Mouse (Mus musculus) ES-Bruce4 (cell line): ENCODE measurements around the gene Ntn1.

Experiments used
- CTCF ChIP-seq: IDR thresholded peaks from one replicate; pipeline ENCODE4 v1.8.1; 2011; ENCODE audit warnings: low read depth, low read length
- EP300 ChIP-seq: IDR thresholded peaks from 2 replicates; pipeline ENCODE4 v1.6.1; 2011; ENCODE audit warnings: low read depth, low read length; ENCODE audit not compliant: insufficient read depth
- POLR2A ChIP-seq: IDR thresholded peaks from one replicate; pipeline ENCODE4 v1.8.1; 2011; ENCODE audit warnings: low read length; ENCODE audit not compliant: insufficient read depth

DNA sequence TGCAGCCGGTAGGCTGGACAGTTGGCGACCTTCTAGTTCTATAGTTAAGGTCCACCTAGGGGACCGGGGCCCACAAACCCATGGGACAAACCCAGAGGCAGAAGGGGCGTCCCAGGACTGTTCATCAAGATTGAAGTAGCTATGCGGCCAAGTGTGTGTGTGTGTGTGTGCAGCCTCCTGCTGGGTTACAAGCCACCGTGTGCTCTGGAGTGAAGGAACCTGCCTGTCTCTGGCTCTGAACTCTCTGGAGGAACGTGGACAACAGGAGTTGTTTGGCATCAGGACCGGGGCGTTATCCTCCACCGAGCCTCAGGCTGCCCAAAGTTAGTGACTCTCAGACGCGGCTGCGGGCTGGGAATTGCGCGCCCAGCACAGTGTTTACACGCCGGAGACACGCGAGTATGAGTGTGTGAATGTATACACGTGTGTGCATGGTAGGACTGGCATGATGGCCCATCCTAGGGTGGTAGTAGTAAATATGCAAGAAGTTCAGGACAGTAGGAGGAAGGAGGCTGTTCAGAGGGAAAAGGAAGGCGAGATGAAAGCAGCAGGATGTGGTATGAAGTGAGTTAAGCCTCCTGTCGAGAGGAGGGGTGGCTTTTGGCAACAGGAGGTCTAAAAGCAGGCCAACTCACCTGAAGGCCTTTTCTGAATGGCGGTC, 31.9 kb upstream of the Ntn1 start:
- TF ChIP-seq EP300, result 0 out of 2 replicates have a peak, but pooled peaks have one; percentile 4
- TF ChIP-seq CTCF, result no peak
- TF ChIP-seq POLR2A, result no peak
